Mouse (Mus musculus) midbrain, postnatal 0 days (tissue): ENCODE measurements around the gene Dhx30. TPM values are rescaled to one million over a fixed set of nuclear protein-coding genes. Genes with fewer than 3 reads are reported as not detected.

Source experiments
- ATAC-seq: fragments of 200-750 bp; cut with Nextera tagmentation; 2 replicates; pipeline ENCODE4 v1.8.0; 2017; ENCODE audit warnings: moderate number of reproducible peaks, mild to moderate bottlenecking, moderate TSS enrichment, moderate library complexity; ENCODE audit not compliant: low FRiP score
- DNase-seq: peaks from one replicate; pipeline ENCODE4 v3.0.0-alpha.2; 2015; ENCODE audit warnings: low spot score
- H3K27ac ChIP-seq: fragments of 300-500 bp; sonication (generic); 2 replicates; pipeline ENCODE4 v1.5.1; 2014; ENCODE audit warnings: low read depth, mild to moderate bottlenecking, low read length, mixed read lengths
- H3K27me3 ChIP-seq: fragments of 300-500 bp; sonication (generic); 2 replicates; pipeline ENCODE4 v1.6.1; 2014; ENCODE audit warnings: low read length, control low read depth, mixed read lengths; ENCODE audit not compliant: insufficient read depth
- H3K36me3 ChIP-seq: fragments of 300-500 bp; sonication (generic); 2 replicates; pipeline ENCODE4 v1.6.1; 2014; ENCODE audit warnings: low read length, control low read depth, mixed read lengths; ENCODE audit not compliant: insufficient read depth
- H3K4me1 ChIP-seq: fragments of 300-500 bp; sonication (generic); 2 replicates; pipeline ENCODE4 v1.6.1; 2014; ENCODE audit warnings: mild to moderate bottlenecking, control low read depth, antibody characterized with exemption, low read length, mixed read lengths; ENCODE audit not compliant: insufficient read depth
- H3K4me2 ChIP-seq: fragments of 300-500 bp; sonication (generic); 2 replicates; pipeline ENCODE4 v1.6.1; 2014; ENCODE audit warnings: low read depth, mild to moderate bottlenecking, low read length, mixed read lengths; ENCODE audit not compliant: poor library complexity, severe bottlenecking
- H3K4me3 ChIP-seq: fragments of 300-500 bp; sonication (generic); 2 replicates; pipeline ENCODE4 v1.5.1; 2014; ENCODE audit warnings: low read depth, mild to moderate bottlenecking, low read length, moderate library complexity
- H3K9ac ChIP-seq: fragments of 300-500 bp; sonication (generic); replicated peaks from 2 replicates; pipeline ENCODE4 v1.6.1; 2014; ENCODE audit warnings: mild to moderate bottlenecking, low read length, moderate library complexity, mixed read lengths; ENCODE audit not compliant: poor library complexity, severe bottlenecking
- H3K9me3 ChIP-seq: fragments of 300-500 bp; sonication (generic); 2 replicates; pipeline ENCODE4 v1.6.1; 2016; ENCODE audit warnings: low read length, control low read depth
- CTCF ChIP-seq: IDR thresholded peaks from 2 replicates; pipeline ENCODE4 v1.5.1; 2016; ENCODE audit warnings: antibody characterized with exemption, mild to moderate bottlenecking
- WGBS: fragments of 180-500 bp; shearing (Covaris S2); extraction: QIAGEN DNeasy Blood & Tissue Kit; methylation state at CpG from one replicate; pipeline ENCODE4 v1.1.7; 2014; 5-methylcytosine and 5-hydroxymethylcytosine counted together
- polyA plus RNA-seq: library from polyadenylated mRNA; unstranded; fragments of >200 nt; fragmentation: Nextera tagmentation; extraction: Ambion mirVana; gene quantifications from 2 replicates; pipeline ENCODE4 v1.2.1, GENCODE M21; 2015
- total RNA-seq: library from RNA; depleted of rRNA; stranded (reverse); fragments of >200 nt; gene quantifications from 2 replicates; pipeline ENCODE4 v1.2.3, GENCODE M21; 2014

The Dhx30 gene
- total and polyA plus RNA-seq, 2 experiments from 2014 or later, result 129 to 145 TPM

DNA sequence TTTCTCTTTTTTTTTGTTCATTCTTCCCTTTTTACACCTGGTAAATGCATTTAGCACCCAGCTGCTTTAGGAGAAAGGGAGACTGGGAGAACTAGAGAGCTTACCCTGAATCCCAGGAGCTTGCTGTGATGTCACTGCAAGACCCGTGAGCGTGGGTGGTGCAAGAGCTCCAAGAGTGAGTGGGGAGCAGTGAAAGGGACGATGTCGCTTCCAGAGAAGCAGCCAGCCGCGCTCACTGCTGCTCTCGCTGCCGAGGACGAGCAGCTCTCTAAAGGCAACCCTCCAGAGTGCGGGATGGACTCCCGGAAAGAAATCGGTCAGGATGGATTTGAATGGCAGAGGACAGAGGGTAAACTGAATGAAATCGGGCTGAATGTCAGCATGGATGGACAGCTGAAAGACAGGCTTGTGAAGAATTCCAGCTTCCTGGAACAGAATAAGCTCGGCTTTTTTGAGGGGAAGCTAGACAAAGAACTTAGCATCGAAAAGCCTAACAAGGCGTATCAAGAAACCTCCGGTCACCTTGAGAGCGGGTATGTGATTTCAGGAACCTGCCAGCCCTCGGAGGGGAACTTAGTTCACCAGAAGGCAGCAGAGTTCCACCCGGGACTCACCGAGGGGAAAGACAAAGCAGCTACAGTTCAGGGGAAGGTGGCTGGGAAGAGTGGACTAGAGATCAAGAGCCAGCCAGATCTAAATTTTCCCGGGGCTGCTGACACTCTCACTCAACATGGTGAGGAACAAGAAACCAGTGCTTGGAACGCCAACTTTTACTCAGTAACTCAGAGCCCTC is 65.6 kb downstream of the Dhx30 start:
- H3K27ac ChIP-seq, result peak overlapping the region; percentile 76
- H3K9me3 ChIP-seq, result no peaks in the 10 kb centered on the region
- peak overlapping the region; percentile 63 for H3K9ac ChIP-seq
- H3K27me3 ChIP-seq, result no peaks in the 10 kb centered on the region
- DNase-seq, result peak; percentile 75
- 8% methylated on average over 23 of the region's 23 CpGs for WGBS
- peaks cover 12% of the 10 kb centered on the region for H3K4me1 ChIP-seq
- peak overlapping the region; percentile 55 for H3K4me2 ChIP-seq
- no peaks in the 10 kb centered on the region for H3K36me3 ChIP-seq
- TF ChIP-seq CTCF, result no peak
- no peak for ATAC-seq
- H3K4me3 ChIP-seq, result peak overlapping the region; percentile 41

DNA sequence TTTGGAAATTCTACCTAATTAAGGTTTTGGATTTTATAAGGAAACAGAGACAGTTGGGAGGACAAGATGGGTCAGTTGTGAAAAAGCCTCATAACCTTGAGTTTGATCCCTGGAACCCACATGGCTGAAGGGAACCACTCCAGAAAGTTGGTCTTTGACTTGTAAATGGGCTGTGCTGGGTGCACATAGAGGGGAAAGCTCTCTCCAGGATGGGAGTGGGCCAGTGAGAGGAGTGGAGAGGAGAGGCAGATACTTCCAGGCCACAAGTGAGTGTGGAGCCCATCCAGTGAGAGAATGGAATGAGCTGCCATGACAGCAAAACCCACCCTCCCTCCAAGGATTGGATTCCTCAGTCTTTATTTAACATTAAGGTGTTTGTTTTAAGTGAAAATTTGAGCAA is 66.4 kb downstream of the Dhx30 start:
- no peaks in the 10 kb centered on the region for H3K27me3 ChIP-seq
- H3K4me2 ChIP-seq, result peak overlapping the region; percentile 55; the same call in 1 of the 2 replicates
- DNase-seq (no peak), ATAC-seq (no peak)
- TF ChIP-seq CTCF, result no peak
- 0 out of 2 replicates have a peak overlapping the region, but pooled peaks have one; percentile 76 for H3K27ac ChIP-seq
- H3K9me3 ChIP-seq, result no peaks in the 10 kb centered on the region
- H3K9ac ChIP-seq, result no peak overlapping the region; the same call in 1 of the 2 replicates
- H3K4me3 ChIP-seq, result no peak overlapping the region
- H3K36me3 ChIP-seq, result no peaks in the 10 kb centered on the region
- peaks cover 12% of the 10 kb centered on the region for H3K4me1 ChIP-seq

DNA sequence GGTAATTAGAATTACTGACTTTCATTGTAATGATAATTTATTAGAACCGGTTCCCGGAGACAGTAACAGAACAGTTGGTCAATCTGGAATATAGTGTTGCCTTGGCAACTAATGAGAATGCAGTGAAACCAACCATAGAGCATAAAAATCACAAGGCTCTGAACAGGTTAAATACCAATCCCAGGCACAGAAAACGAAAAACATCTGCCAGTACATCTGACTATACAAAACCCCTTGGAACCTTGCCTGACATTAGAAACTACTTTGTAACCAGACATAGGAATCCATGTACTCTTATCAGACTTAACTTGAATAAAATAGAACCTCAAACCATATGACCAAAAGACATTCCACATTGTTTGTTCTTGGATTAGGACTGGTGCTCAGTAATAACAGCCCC is 69.8 kb downstream of the Dhx30 start:
- 17% methylated on average over 3 of the region's 3 CpGs for WGBS

DNA sequence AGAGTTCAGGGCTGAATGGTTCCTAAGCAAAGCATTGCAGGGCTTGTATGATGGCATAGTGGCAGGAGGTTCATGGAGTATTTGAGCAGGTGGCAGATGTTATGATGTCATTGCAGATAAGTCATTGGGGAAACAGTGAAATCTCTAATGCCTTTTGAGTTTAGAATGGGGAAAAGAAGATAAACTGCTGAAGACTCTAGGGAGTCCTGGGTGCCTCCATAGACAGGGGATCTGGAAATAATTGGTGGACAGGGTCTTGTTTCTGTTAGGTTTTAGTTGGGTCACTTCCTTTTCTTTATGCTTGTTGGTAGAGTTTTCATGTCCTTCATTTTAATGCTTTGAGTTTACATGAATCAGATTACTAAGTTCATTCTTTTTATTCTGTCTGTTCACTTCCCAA is 70.4 kb downstream of the Dhx30 start:
- TF ChIP-seq CTCF, result no peak
- H3K4me3 ChIP-seq, result no peak overlapping the region
- no peaks in the 10 kb centered on the region; the same call in 1 of the 2 replicates for H3K4me1 ChIP-seq
- H3K9ac ChIP-seq, result no peak overlapping the region
- H3K4me2 ChIP-seq, result no peak overlapping the region
- no peaks in the 10 kb centered on the region for H3K36me3 ChIP-seq
- no peaks in the 10 kb centered on the region for H3K9me3 ChIP-seq
- ATAC-seq, result no peak
- H3K27ac ChIP-seq, result no peak overlapping the region
- DNase-seq, result no peak
- H3K27me3 ChIP-seq, result no peaks in the 10 kb centered on the region

More for the DNA sequence above, 69.8 kb downstream of the Dhx30 start:
- Histone ChIP-seq H3K4me1 (peaks cover 5% of the 10 kb centered on the region; the same call in 1 of the 2 replicates), H3K36me3 (no peaks in the 10 kb centered on the region), H3K9ac (no peak overlapping the region), H3K27me3 (no peaks in the 10 kb centered on the region), H3K9me3 (no peaks in the 10 kb centered on the region), H3K27ac (no peak overlapping the region), H3K4me3 (no peak overlapping the region), H3K4me2 (no peak overlapping the region)
- ATAC-seq (no peak), DNase-seq (peak; percentile 38)
- TF ChIP-seq CTCF, result no peak

DNA sequence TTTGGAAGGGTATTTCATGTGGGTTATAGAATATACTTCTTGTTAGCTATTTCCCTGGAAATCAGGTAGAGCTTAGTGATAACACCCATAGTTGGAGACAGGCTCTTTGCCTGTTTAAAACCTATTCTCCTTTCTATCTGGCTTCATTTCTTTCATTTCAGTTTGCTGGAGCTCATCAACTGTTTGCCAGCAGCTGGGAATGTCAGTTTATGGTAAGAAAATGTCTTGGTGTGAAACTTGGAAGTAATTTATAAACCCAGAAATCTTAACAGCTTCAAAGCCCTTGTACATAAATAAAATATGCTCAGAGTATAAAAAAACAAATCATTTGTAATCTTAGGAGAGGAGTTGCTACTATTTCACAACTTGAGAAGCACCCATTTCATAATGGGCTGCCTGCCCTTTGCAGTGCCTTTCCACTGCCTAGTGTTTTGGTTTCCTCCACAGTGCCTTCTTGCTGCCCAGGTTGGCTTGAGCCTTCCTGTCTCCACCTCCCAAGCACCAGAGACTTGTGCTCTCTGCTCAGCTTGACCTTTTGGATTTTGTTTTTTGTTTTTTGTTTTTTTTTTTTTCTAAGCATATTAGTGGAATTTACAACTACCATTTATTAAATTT is 71.8 kb downstream of the Dhx30 start:
- Histone ChIP-seq H3K9me3 (no peaks in the 10 kb centered on the region), H3K36me3 (no peaks in the 10 kb centered on the region), H3K4me1 (no peaks in the 10 kb centered on the region), H3K27me3 (no peaks in the 10 kb centered on the region), H3K9ac (no peak overlapping the region), H3K4me2 (no peak overlapping the region), H3K4me3 (no peak overlapping the region), H3K27ac (no peak overlapping the region)
- no peak for TF ChIP-seq CTCF
- DNase-seq, result no peak
- no peak for ATAC-seq

DNA sequence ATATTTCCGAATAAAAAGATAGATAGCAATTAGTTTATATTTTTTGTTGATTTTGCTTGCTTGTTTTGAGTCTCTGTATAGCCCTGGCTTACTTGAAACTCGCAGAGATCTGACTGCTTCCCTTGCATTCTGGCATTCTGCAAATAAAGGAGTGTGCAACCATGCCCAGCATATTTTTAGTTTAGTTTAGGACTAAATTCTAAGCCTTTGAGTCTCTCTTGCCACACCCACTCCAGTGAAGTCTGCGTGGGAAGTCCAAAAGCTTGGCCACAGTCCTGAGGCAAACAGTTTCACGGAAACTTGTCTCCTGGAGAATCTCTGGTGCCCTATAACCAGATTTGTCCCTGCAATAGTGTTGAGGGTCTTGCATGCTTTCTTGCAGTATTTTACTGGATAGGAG is 73.3 kb downstream of the Dhx30 start:
- Histone ChIP-seq H3K9me3 (no peaks in the 10 kb centered on the region), H3K4me1 (no peaks in the 10 kb centered on the region), H3K9ac (no peak overlapping the region), H3K27ac (no peak overlapping the region), H3K36me3 (peaks cover 4% of the 10 kb centered on the region; the same call in 1 of the 2 replicates), H3K4me2 (no peak overlapping the region), H3K27me3 (no peaks in the 10 kb centered on the region), H3K4me3 (no peak overlapping the region)
- no peak for DNase-seq
- ATAC-seq, result no peak
- no peak for TF ChIP-seq CTCF
- 93% methylated on average over 4 of the region's 4 CpGs for WGBS
